Mouse (Mus musculus) intestine, embryonic 14.5 days (tissue): ENCODE results near the gene Cdkn2aipnl. TPM values are rescaled to one million over a fixed set of nuclear protein-coding genes. Genes with fewer than 3 reads are reported as not detected.

ENCODE experiments used
- ATAC-seq: fragments of 200-750 bp; cut with Nextera tagmentation; replicated peaks from 2 replicates; pipeline ENCODE4 v1.8.0; 2017; ENCODE audit warnings: low read depth, moderate number of reproducible peaks, moderate TSS enrichment, moderate library complexity; ENCODE audit not compliant: low FRiP score, low TSS enrichment
- DNase-seq: peaks from one replicate; pipeline ENCODE4 v3.0.0-alpha.2; 2018; ENCODE audit warnings: low spot score
- H3K27ac ChIP-seq: fragments of 300-500 bp; sonication (generic); 2 replicates; pipeline ENCODE4 v1.5.1; 2014; ENCODE audit warnings: low read depth, mild to moderate bottlenecking, control low read depth
- H3K27me3 ChIP-seq: fragments of 300-500 bp; sonication (generic); replicated peaks from 2 replicates; pipeline ENCODE4 v1.6.1; 2014; ENCODE audit warnings: low read length, control low read depth; ENCODE audit not compliant: control insufficient read depth, insufficient read depth
- H3K36me3 ChIP-seq: fragments of 300-500 bp; sonication (generic); 2 replicates; pipeline ENCODE4 v1.6.1; 2014; ENCODE audit warnings: low read length, control low read depth; ENCODE audit not compliant: control insufficient read depth, insufficient read depth
- H3K4me1 ChIP-seq: fragments of 300-500 bp; sonication (generic); replicated peaks from 2 replicates; pipeline ENCODE4 v1.6.1; 2014; ENCODE audit warnings: low read length, control low read depth, mixed read lengths; ENCODE audit not compliant: control insufficient read depth, insufficient read depth
- H3K4me2 ChIP-seq: fragments of 300-500 bp; sonication (generic); 2 replicates; pipeline ENCODE4 v1.6.1; 2014; ENCODE audit warnings: low read length
- H3K4me3 ChIP-seq: fragments of 300-500 bp; sonication (generic); 2 replicates; pipeline ENCODE4 v1.5.1; 2014; ENCODE audit warnings: low read depth, low read length, control low read depth, mixed read lengths
- H3K9ac ChIP-seq: fragments of 300-500 bp; sonication (generic); 2 replicates; pipeline ENCODE4 v1.6.1; 2014; ENCODE audit warnings: mild to moderate bottlenecking, low read length
- H3K9me3 ChIP-seq: fragments of 300-500 bp; sonication (generic); 2 replicates; pipeline ENCODE4 v1.6.1; 2016; ENCODE audit warnings: low read length, control low read depth; ENCODE audit not compliant: control insufficient read depth
- WGBS: fragments of 180-500 bp; shearing (Covaris S2); extraction: QIAGEN DNeasy Blood & Tissue Kit; methylation state at CpG from one replicate; pipeline ENCODE4 v1.1.7; 2014; 5-methylcytosine and 5-hydroxymethylcytosine counted together
- polyA plus RNA-seq: library from polyadenylated mRNA; unstranded; fragments of >200 nt; fragmentation: Nextera tagmentation; extraction: Ambion mirVana; gene quantifications from 2 replicates; pipeline ENCODE4 v1.2.1, GENCODE M21; 2014

Gene Cdkn2aipnl
- polyA plus RNA-seq, 1 experiment from 2014 or later = 99.5 TPM

- H3K4me2 ChIP-seq = no peak overlapping the region
- H3K27me3 ChIP-seq = no peaks in the 10 kb centered on the region
- ATAC-seq (no peak), DNase-seq (no peak)
- H3K27ac ChIP-seq = no peak overlapping the region
- no peaks in the 10 kb centered on the region for H3K4me1 ChIP-seq
- no peak overlapping the region for H3K9ac ChIP-seq
- no peaks in the 10 kb centered on the region for H3K9me3 ChIP-seq
- H3K36me3 ChIP-seq = no peaks in the 10 kb centered on the region
- no peak overlapping the region for H3K4me3 ChIP-seq
- WGBS = 89% methylated on average over 1 of the region's 1 CpGs
Measured at GRCm38 (mm10) chr11:51931138-51931537, 36.3 kb upstream of the Cdkn2aipnl start.

- H3K27me3 ChIP-seq = no peaks in the 10 kb centered on the region
- H3K4me1 ChIP-seq = no peaks in the 10 kb centered on the region
- H3K36me3 ChIP-seq = no peaks in the 10 kb centered on the region
- H3K9me3 ChIP-seq = no peaks in the 10 kb centered on the region
- H3K27ac ChIP-seq = no peak overlapping the region
- ATAC-seq (no peak), DNase-seq (no peak)
- H3K9ac ChIP-seq = no peak overlapping the region
- H3K4me3 ChIP-seq = no peak overlapping the region
- no peak overlapping the region for H3K4me2 ChIP-seq
- WGBS = 88% methylated on average over 9 of the region's 9 CpGs
Measured at GRCm38 (mm10) chr11:51931790-51932189, 35.7 kb upstream of the Cdkn2aipnl start.

GRCm38 (mm10) chr11:51934230-51934629 lies 33.2 kb upstream of the Cdkn2aipnl start:
- WGBS = 87% methylated on average over 3 of the region's 3 CpGs
- ATAC-seq (no peak), DNase-seq (no peak)
- no peak overlapping the region for H3K27ac ChIP-seq
- no peaks in the 10 kb centered on the region for H3K4me1 ChIP-seq
- no peaks in the 10 kb centered on the region for H3K36me3 ChIP-seq
- no peaks in the 10 kb centered on the region for H3K9me3 ChIP-seq
- H3K4me3 ChIP-seq = no peak overlapping the region
- no peak overlapping the region for H3K4me2 ChIP-seq
- H3K9ac ChIP-seq = no peak overlapping the region
- H3K27me3 ChIP-seq = no peaks in the 10 kb centered on the region

GRCm38 (mm10) chr11:51935636-51936434 lies 31.6 kb upstream of the Cdkn2aipnl start:
- H3K4me3 ChIP-seq = no peak overlapping the region
- no peak overlapping the region for H3K27ac ChIP-seq
- H3K27me3 ChIP-seq = no peaks in the 10 kb centered on the region
- no peak for ATAC-seq
- H3K4me1 ChIP-seq = no peaks in the 10 kb centered on the region
- no peaks in the 10 kb centered on the region for H3K9me3 ChIP-seq
- H3K9ac ChIP-seq = no peak overlapping the region
- no peak overlapping the region for H3K4me2 ChIP-seq
- H3K36me3 ChIP-seq = no peaks in the 10 kb centered on the region
- DNase-seq = no peak
- 55% methylated on average over 5 of the region's 5 CpGs for WGBS

- 77% methylated on average over 6 of the region's 6 CpGs for WGBS
- ATAC-seq = no peak
- Histone ChIP-seq H3K9me3 (no peaks in the 10 kb centered on the region), H3K9ac (no peak overlapping the region), H3K4me1 (no peaks in the 10 kb centered on the region), H3K4me3 (no peak overlapping the region), H3K4me2 (no peak overlapping the region), H3K27me3 (no peaks in the 10 kb centered on the region), H3K27ac (no peak overlapping the region), H3K36me3 (no peaks in the 10 kb centered on the region)
- DNase-seq = no peak
Measured at GRCm38 (mm10) chr11:51937361-51937781, 30.1 kb upstream of the Cdkn2aipnl start.

- Histone ChIP-seq H3K4me1 (no peaks in the 10 kb centered on the region; the same call in 1 of the 2 replicates), H3K4me2 (no peak overlapping the region), H3K4me3 (no peak overlapping the region), H3K27ac (no peak overlapping the region), H3K9me3 (no peaks in the 10 kb centered on the region), H3K27me3 (no peaks in the 10 kb centered on the region), H3K9ac (no peak overlapping the region), H3K36me3 (no peaks in the 10 kb centered on the region)
- DNase-seq = no peak
- 81% methylated on average over 12 of the region's 12 CpGs for WGBS
- ATAC-seq = no peak
Measured at GRCm38 (mm10) chr11:51938817-51939589, 28.5 kb upstream of the Cdkn2aipnl start.

- Histone ChIP-seq H3K9ac (no peak overlapping the region), H3K9me3 (no peaks in the 10 kb centered on the region), H3K4me1 (no peaks in the 10 kb centered on the region; the same call in 1 of the 2 replicates), H3K4me3 (no peak overlapping the region), H3K36me3 (no peaks in the 10 kb centered on the region), H3K27ac (no peak overlapping the region), H3K27me3 (no peaks in the 10 kb centered on the region), H3K4me2 (no peak overlapping the region)
- WGBS = 61% methylated on average over 8 of the region's 8 CpGs
- DNase-seq (no peak), ATAC-seq (no peak)
Measured at GRCm38 (mm10) chr11:51939590-51939955, 27.9 kb upstream of the Cdkn2aipnl start.

GRCm38 (mm10) chr11:51940511-51940955 lies 26.9 kb upstream of the Cdkn2aipnl start:
- no peak for DNase-seq

More at GRCm38 (mm10) chr11:51940511-51940955, 26.9 kb upstream of the Cdkn2aipnl start:
- Histone ChIP-seq H3K36me3 (no peaks in the 10 kb centered on the region), H3K27me3 (no peaks in the 10 kb centered on the region), H3K4me2 (no peak overlapping the region), H3K4me1 (peaks cover 5% of the 10 kb centered on the region; the same call in 1 of the 2 replicates), H3K27ac (no peak overlapping the region), H3K9me3 (no peaks in the 10 kb centered on the region), H3K9ac (no peak overlapping the region), H3K4me3 (no peak overlapping the region)
- WGBS = 52% methylated on average over 13 of the region's 13 CpGs
- ATAC-seq = no peak
